Mouse (Mus musculus) cerebellum, postnatal 4 days (tissue): ENCODE data around the gene Nrp2.

Source experiments
- DNase-seq, 2 experiments: peaks; one replicate each; pipeline ENCODE4 v3.0.0; 2022; ENCODE audit warnings: low spot score in 2 of 2, mixed read lengths in 1 of 2

Gene Nrp2

DNA sequence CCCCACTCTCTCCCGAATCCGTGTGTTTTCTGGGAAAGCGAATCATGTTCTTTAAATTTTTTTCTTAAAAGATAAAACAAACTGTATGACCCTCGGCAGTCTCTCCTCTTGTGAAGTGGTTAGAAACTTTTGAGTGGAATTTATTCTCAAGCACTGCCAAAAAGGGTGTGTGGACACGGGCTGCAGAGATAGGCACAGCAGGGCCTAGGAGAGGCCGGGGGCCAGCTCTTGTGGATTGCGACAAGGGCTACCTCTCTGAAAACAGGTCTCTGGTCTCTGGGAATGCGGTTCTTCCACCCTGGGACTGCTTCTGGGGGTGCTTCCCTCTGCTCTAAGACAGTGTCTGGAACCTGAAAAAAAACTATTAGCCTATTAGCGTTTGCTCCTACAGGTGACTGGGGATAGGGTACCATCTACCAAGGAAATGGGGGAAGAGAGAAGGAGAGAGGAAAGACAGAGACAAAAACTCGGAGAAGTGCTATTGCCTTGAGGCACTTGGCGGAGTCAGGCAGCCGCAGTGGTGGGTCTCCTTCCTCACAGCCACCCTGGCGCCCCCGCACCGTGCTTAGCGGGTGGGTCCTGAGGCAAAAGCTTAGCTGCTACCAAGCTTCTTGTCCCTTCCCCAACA, 1.9 kb downstream of the Nrp2 start:
- no peak for DNase-seq

DNA sequence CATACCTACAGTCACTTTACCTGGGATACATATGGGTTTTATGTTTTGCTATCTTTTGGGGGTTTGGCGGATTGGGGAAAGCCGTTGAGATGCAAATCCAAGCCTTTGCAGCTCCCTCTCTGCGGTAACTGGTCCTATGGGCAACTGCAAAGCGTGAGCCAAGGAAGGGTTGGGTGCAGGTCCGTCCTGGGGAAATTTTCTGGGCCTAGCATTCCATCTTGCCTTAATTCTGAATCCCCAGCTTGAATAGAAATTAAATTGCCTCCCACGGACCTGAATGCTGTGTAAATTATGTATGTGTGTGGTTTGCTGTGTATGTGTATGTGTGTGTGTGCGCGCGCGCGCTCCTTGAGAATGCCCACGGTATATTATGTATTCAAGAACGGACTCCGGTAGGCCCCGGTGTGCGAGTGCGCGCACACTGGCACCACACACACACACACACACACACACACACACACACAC, 2.5 kb downstream of the Nrp2 start:
- no peak for DNase-seq

DNA sequence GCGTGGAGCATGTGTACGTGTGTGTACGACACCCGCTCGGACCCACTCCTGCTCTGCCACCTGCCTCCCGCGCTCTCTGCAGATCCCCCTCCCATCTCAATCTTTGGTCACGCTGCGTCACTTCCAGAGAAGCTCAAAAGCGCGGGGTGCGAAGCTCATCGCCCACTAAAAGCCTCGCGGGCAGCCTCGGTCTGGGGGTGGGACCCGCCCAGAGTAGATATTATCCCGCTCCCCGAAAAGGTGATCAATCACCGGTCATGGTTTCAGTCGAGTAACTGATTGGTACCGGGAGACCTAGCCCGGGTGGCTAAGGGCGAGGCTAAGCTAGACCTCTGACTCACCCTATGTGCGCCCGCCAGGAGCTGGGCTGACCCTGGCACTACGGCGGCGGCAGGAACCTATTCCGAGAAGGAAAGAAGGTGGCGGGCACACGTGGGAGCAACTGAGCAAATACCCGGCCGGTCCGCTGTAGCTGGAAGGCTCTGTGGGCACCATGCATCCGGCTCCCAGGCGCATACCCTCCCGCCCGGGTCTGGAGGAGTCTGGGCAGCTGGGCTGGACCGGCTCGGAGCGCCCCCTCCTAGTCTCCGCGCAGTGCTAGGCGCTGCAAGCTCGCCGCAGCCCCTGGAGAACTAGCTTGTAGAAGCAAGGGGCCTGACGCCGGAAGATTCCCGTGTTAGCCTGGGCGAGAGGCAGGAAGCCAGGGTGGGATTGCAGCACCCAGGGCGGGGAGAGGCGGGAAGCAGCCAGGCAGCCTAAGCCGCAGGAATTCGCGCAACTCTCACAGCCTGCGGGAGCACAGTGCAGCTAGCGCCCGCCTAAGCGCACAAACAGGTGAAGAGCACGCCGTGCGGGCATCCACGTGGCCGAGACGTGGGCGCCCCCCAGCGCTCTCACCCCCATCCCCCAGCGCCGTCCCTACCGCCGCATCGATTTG, 3.3 kb downstream of the Nrp2 start:
- DNase-seq, result peak in 1 of 2 experiments; percentile 46

DNA sequence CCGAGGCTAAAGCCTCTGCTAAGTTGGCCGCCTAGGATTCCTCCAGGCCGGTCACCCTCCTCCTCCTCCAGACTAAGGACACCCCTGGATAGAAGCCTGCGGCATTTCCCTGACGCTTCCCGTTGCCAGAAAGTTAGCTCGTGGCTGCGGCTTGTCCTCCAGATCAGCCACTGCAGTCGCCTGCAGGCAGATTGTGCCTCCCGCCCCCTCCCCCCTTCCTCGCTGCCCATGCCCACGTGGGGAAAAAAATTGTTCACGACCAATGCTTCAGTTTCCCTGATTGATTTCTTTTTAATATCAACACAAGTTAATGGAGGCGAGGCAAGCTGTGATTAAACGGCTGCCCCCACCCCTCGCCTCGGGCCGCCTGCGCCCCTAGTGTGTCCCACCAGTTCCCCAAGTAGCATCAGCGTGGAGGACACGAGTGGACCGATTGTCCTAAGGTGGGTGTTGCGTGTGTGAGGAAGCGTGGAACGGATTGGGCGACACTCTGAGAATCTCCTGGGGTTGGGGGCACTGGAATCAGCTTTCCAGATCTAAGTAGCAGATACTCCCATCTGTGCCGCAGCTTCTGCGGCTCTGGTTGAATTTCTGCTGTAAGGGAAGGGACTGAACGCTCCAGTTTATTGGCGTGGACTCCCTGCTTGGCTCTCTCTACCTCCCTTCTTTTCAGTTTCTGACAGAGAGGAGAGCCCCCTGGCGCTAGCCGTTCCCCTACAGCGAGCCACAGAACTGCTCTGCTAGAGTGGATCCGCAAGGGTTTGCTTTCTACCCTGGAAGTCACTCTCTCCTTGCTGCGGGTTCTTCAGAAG, 4.2 kb downstream of the Nrp2 start:
- DNase-seq, result peak in 1 of 2 experiments; percentile 37

DNA sequence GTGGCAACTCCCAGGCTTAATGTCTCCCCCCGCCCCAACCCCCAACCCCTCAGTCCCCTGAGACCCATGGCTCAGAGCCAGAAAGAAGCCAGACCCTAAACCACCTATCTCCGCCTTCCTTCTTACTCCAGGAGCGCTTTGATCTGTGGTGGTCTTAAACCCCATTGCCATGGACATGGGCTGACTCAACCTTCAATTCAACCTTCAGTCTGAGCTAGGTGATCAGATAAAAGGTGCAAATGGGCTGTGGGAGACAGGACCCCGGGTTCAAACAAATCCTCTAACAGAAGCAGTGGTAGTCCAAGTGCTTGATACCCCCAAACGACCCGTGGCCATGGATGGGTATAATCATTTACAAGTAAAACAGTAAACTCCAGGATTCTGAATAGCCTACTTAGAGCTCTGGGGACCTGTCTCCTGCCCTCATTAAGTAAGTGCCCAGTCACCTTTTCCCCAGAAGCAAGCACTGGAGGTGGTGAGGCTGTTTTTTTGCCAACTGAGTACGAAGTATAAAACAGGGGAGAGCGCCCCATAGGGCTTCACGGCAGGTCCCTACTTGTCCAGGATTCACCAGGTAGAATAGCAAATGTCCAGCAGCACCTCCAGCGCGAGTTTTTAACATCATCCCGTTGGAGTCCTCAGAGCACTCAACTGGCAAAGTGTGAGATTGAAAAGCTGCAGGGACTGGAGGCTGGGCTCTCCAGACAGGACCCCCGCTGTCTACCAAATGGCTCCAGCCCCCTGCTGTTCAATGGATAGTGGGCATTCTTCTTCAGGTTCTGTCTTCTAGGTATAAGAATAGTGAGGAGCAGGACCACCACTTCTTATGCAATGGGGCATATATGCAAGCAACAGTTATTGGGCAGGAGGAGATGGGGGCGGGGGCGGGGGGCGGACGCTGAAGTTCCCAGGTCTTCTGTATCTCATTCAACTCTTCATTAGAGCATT, 5.1 kb downstream of the Nrp2 start:
- DNase-seq, result no peak

DNA sequence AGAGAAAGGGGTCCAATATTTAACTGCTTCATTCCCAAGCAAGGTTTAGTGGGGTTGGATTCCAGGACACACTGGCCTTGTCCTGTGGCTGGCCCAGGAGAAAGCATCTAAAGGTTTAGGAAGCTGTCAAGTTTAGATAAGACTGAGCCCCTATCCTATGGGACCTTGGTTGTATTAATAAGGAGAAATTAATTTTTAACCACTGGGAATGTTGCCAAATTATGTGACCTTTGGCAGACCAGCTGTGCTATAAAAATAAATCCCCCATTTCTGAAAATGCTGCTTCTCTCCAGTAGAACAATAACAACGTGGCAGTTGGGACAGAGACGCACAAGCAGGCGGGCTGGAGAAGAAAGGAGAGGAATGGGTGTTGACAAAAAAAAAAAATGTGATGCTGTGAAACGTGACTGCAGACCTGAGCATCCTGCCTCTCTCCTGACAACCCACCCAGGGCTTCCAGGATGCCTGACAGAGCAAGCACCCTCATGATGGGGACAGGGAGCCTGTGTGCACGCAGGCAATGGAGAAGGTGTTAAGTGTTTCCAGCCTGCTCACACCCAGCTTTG, 6.8 kb downstream of the Nrp2 start:
- no peak for DNase-seq

DNA sequence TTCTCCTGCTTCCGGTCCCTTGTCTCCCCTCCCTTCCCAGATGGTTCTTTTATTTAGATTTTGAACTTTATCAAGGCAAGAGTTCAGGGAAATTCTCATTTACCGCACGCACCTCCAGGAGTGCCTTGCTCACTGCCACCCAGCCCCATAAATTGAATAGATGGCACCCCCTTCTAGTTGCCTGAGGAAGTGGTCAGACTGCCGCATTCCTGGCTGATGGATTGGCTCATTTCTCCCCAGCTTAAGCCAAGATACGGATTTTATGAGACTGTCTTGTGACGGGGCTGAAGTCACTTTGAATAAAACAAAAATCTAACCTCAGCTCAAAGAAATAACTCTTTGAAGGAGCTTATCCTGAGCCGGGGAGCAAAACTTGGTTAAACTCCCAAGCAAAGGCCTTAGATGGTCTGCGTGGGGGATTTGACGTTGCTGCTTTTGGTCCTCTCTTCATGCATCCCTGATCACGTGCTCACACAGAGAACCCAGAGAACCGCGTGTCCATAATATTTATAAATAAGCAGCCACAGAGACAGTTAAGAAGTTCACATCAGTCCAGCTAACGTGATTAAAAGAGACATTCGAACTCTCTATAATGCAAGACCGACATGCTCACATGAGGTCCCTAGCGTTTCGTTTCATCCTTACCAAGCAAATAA, 10.1 kb downstream of the Nrp2 start:
- DNase-seq, result no peak

DNA sequence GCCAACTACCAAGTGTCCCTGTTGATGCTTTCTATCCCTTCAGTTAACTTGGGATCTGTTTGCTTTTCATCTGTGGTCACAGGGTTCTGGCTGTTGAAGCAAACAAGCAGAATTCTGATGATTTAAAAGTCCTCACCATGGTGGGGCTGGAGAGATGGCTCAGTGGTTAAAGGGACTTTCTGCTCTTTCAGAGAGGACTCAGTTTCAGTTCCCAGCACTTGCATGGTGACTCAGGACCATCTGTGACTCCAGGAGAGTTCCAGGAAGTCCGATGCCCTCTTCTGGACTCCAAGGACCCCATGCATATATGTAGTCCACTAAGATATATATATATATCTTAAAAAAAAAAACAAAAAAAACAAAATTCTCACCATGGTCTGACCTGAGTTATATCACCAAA, 11.9 kb downstream of the Nrp2 start:
- no peak for DNase-seq

DNA sequence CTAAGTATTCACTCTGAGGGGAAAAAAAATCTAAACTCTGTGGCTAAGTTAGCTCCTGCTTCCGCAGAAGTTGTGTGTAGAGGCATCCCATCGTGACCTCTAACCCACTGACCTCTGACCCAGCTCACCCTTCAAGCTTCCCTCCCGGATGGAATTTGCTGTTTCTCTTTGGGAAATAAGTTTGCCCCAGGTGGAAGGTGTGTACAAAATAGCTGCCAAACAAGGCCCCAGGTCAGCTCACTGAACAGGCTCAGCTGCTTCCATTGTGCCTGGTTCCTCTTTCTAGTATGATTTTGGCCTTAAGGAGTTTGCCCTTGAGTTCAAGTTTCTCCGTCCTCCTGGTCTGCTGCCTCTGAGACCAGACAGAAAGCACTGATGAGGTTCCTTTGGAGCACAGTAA, 12.6 kb downstream of the Nrp2 start:
- no peak for DNase-seq

DNA sequence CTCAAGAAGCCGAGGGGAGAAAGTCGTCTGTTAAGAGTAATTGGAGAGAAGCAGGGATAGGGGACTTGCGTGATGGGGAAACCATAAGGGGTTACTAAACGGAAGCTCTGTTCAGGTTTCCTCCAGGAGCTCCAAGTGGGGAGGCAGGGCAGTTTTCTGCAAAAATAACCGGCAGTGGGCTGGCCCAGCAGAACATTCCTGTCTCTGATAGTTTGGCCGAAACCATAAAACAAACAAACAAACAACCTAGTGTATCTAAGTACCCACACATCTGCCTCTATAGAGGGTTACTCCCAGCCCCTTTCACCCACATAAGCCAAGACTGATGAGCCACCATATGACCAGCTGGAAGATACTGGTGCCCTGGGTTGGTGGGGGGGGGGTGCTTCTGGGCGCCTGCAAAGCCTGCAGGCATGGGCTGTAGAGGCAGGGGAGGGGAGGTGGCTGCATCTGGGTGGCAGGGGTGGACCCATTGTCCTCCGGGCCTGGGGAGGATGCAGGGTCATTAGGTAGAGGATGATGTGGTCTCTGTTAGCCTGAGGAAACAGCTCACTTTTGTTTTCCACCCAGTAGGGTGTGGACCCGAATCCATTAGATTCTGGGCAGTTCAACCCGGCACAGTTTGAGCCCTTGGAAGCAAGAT, 13.9 kb downstream of the Nrp2 start:
- no peak for DNase-seq

DNA sequence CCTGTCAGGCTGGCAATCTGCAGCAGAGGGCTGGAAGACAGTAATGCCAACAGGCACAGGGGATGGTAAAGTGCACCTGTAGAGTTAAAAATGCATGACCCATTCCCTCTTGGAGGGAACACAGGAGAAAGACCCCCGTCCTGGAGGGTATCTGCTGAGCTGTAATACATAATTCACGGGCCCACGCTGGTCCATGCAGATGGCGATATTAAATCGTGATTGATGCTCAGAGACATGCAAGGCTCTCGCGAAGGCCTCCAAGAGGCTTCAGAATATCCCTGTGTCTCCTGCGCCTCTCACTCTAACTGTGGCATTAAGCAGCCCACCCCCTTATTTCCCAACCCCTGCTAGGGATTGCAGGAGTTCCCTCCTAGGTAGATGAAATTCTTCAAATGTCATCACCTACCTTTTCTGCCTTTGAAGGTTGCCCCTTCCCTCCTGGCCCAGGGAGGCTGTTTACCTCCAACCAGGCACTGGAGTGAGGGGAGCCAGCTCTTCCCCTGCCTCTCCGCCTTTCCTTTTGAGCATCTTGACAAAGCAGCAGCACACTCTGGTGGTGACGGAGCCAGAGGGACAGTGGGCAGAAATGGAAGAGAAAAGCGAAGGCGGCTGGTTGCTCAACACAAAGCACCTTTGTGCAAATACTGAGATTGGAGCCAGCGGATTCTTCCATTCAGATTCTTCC, 14.6 kb downstream of the Nrp2 start:
- DNase-seq, result peak; percentile 39 to 49

DNA sequence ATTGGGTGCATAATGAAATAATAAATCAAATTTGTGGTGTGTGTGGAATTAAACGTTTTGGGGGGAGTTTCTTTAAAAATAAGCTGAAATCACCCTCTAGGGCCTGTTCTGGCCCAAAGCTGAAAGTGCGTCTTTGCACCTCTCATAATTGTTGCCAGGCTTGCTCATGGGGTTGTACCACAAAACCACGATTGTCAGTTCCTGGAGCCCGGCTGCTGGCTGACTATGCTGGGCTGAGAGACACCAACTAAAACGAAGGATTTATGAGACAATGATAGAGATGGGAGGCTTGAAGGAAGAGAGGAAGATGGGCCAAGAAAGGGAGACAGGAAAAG, 15.1 kb downstream of the Nrp2 start:
- DNase-seq, result peak in 1 of 2 experiments; percentile 10

DNA sequence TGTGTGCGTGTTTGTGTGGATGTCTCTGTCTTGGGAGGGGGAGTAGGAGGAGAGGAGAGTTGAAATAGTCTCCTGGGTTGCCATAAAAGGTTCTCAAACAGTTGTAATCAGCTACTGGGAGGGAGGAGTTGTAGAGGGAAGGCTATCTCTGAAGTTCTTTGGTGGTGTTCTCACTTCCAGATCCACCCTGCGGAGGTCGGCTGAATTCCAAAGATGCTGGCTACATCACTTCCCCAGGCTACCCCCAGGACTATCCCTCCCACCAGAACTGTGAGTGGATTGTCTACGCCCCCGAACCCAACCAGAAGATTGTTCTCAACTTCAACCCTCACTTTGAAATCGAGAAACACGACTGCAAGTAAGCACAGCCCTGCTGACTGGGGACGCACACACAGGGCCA, 15.7 kb downstream of the Nrp2 start:
- no peak for DNase-seq

DNA sequence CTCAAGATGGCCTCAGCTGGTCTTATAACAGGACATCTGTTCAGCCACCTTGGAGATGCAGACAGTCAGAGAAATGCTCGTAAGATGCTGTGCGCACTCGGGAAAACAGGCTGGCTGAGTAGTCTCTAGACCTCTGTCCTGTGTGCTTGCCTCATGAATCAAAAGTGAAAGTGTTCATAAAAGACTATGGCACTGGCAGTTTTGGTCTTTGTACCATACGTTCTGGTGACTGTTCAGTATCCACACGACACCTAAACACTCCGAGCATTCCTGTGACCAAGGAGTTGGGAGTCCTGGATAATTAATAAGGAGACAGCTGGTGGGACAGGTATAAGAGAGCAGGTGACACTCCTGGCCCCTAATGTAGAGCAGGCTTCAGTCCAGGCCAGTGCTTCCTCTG, 16.7 kb downstream of the Nrp2 start:
- no peak for DNase-seq

DNA sequence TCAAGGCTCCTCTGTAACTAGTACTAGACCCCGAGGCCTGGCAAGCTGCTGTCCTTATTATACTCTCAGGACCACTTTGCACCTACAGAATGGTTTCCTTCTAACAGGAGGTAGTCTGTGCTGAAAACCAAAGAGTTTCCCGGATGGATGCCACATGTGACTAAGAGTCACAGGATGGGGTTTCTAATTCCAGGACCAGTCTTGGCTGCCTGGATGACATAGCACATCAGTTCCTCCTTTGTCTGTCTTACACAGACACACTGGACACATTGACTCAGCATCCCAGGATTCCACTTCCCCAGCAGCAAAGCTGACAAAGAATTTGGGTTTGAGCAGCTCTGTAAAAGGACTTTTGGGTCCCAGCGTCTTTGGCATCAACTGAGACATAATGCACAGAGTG, 17.1 kb downstream of the Nrp2 start:
- DNase-seq, result no peak

DNA sequence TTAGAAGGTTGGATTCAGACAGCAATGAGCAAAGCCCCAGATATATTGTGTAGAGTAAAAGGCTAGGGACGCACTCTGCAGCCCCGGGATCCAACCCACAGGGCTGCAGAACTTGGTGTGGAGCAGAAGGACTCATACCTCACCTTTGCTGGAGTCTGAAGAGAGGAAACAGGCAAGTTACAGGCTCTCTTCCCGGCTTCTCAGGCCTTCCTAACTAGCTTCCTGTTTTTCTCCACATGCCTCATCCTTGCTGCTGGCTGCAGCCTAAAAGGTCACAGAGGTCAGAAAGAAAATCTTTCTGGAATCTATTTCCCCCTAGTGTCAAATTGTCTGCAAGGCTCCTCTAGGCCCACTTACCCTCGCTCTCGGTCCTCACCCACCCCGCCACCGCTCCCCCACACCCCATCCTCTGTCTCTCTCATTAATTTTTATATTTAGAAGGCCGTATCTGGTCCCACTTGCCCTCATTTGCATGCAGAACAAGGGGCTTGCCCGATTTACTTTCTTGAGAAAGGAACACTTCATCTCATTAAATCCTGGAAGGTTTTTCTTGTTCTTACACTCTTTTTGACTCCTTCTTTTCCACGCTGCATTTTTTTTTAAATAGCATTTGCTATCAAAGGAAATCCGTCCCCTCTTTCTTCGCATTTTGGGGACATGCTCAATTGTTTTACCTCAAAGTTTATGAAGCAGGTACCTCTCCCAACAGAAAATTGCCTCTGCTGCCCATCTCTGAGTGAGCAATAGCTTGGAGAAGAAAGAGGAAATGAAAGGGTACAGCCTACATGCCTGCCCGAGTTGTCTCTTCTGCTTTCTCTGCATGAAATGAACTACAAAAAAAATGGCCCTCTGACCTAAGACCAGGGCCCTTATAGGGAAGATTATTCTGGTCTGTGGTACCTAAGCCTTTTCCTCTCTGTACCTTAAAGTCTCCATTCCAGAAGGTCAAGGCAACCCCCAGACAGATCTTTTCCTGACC, 17.9 kb downstream of the Nrp2 start:
- DNase-seq, result no peak

DNA sequence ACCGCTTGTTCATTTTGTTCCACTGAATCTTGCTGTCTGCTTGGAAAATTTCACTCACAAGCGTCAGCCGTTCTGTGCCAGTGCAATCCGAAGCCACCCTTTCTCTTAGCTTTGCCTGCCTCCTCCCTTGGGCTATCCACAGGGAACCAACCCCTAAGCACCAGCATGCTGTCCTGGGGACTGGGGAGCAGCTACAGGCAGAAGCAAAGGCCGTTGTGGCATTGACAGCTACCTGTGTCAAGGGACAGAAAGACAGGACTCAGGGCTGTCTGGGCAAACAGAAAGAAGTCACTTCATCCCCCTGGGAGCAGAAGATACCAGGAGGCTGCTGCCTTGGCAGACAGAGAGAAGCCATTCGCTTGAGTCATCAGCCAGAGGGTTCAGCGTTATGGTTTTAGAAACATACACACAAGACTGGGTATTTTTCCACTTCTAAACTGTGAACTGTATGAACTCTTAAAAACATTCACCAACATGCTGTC, 18.7 kb downstream of the Nrp2 start:
- DNase-seq, result no peak

DNA sequence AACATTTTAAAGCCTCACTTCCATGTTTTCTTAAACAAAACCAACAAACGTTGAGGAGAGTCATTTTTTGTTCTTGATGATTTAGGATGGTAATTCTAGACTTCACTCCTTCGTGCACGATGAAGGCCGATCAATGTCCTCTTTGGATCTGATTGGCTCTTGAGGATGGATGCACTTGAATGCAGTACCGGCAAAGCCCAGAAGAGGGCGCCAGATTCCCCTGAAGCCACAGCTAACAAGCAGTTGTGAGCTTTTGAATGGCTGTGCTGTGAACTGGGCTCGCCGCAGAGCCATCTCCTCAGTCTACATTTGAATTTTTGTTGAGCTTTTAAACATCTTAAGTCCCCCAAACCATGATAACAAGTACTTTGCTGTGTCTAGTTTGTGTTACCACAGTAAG, 19.4 kb downstream of the Nrp2 start:
- no peak for DNase-seq
